Mouse (Mus musculus): Measurements from ENCODE around the gene Rps6kl1. TPM values are rescaled to one million over a fixed set of nuclear protein-coding genes. Genes with fewer than 3 reads are reported as not detected.
A peak's percentile ranks its signal among the peaks of the same experiment; 100 is the strongest.

Gene Rps6kl1
- polyA plus RNA-seq, 1 experiment = 1.2 TPM

- peak; percentile 3 for DNase-seq (ENCODE audit: low read depth, low spot score)
- WGBS = 57% methylated on average over 3 of the region's 3 CpGs
These were observed 37.7 kb downstream of the Rps6kl1 start for GRCm38 (mm10) chr12:85113337-85113736.

- DNase-seq (ENCODE audit: low read depth, low spot score) = no peak
These were observed 38.4 kb downstream of the Rps6kl1 start for GRCm38 (mm10) chr12:85112550-85113251.

GRCm38 (mm10) chr12:85110698-85111592 is 40.1 kb downstream of the Rps6kl1 start, which contains the start of the genes Prox2 and Dlst:
TSS of gene Prox2 (minus strand) at chr12:85110759.
TSS of gene Dlst (plus strand) at chr12:85110833.
- peak; percentile 32 for DNase-seq (ENCODE audit: low read depth, low spot score)
- under 1% methylated on average over 83 of the region's 83 CpGs for WGBS

More at GRCm38 (mm10) chr12:85112550-85113251, 38.4 kb downstream of the Rps6kl1 start:
- WGBS = 60% methylated on average over 7 of the region's 7 CpGs

- WGBS = 7% methylated on average over 18 of the region's 18 CpGs
- peak; percentile 21 for DNase-seq (ENCODE audit: low read depth, low spot score)
These were observed 40.9 kb downstream of the Rps6kl1 start for GRCm38 (mm10) chr12:85110011-85110697.

- 33% methylated on average over 4 of the region's 4 CpGs for WGBS
- peak; percentile 4 for DNase-seq (ENCODE audit: low read depth, low spot score)
These were observed 41.6 kb downstream of the Rps6kl1 start for GRCm38 (mm10) chr12:85109426-85109825.

- WGBS = 80% methylated on average over 3 of the region's 3 CpGs
- no peak for DNase-seq (ENCODE audit: low read depth, low spot score)
These were observed 42.4 kb downstream of the Rps6kl1 start for GRCm38 (mm10) chr12:85108643-85109042.

GRCm38 (mm10) chr12:85106292-85106691 is 44.8 kb downstream of the Rps6kl1 start:
- DNase-seq (ENCODE audit: low read depth, low spot score) = no peak
- 49% methylated on average over 8 of the region's 8 CpGs for WGBS

GRCm38 (mm10) chr12:85104789-85105188 is 46.3 kb downstream of the Rps6kl1 start:
- 78% methylated on average over 8 of the region's 8 CpGs for WGBS

GRCm38 (mm10) chr12:85103096-85103495 is 48.0 kb downstream of the Rps6kl1 start:
- no peak for DNase-seq (ENCODE audit: low read depth, low spot score)
- 38% methylated on average over 8 of the region's 8 CpGs for WGBS

More at GRCm38 (mm10) chr12:85104789-85105188, 46.3 kb downstream of the Rps6kl1 start:
- DNase-seq (ENCODE audit: low read depth, low spot score) = no peak

- DNase-seq (ENCODE audit: low read depth, low spot score) = no peak
- 86% methylated on average over 5 of the region's 5 CpGs for WGBS
These were observed 49.5 kb downstream of the Rps6kl1 start for GRCm38 (mm10) chr12:85101521-85102106.

- WGBS = 68% methylated on average over 14 of the region's 14 CpGs
These were observed 50.1 kb downstream of the Rps6kl1 start for GRCm38 (mm10) chr12:85101001-85101400.

GRCm38 (mm10) chr12:85095859-85096258 is 55.2 kb downstream of the Rps6kl1 start:
- DNase-seq (ENCODE audit: low read depth, low spot score) = no peak
- WGBS = 87% methylated on average over 7 of the region's 7 CpGs

More at GRCm38 (mm10) chr12:85101001-85101400, 50.1 kb downstream of the Rps6kl1 start:
- no peak for DNase-seq (ENCODE audit: low read depth, low spot score)

GRCm38 (mm10) chr12:85095146-85095545 is 55.9 kb downstream of the Rps6kl1 start:
- WGBS = 87% methylated on average over 11 of the region's 11 CpGs
- no peak for DNase-seq (ENCODE audit: low read depth, low spot score)

GRCm38 (mm10) chr12:85094706-85095105 is 56.4 kb downstream of the Rps6kl1 start:
- 66% methylated on average over 10 of the region's 10 CpGs for WGBS

GRCm38 (mm10) chr12:85094010-85094409 is 57.1 kb downstream of the Rps6kl1 start:
- WGBS = 6% methylated on average over 14 of the region's 14 CpGs
- DNase-seq (ENCODE audit: low read depth, low spot score) = peak; percentile 24

More at GRCm38 (mm10) chr12:85094706-85095105, 56.4 kb downstream of the Rps6kl1 start:
- no peak for DNase-seq (ENCODE audit: low read depth, low spot score)

- peak; percentile 36 for DNase-seq (ENCODE audit: low read depth, low spot score)
- 9% methylated on average over 3 of the region's 3 CpGs for WGBS
These were observed 58.9 kb downstream of the Rps6kl1 start for GRCm38 (mm10) chr12:85092214-85092613.

- DNase-seq (ENCODE audit: low read depth, low spot score) = no peak
These were observed 59.9 kb downstream of the Rps6kl1 start for GRCm38 (mm10) chr12:85091190-85091589.

GRCm38 (mm10) chr12:85087845-85088244 is 63.2 kb downstream of the Rps6kl1 start:
- no peak for DNase-seq (ENCODE audit: low read depth, low spot score)

More at GRCm38 (mm10) chr12:85091190-85091589, 59.9 kb downstream of the Rps6kl1 start:
- 86% methylated on average over 3 of the region's 3 CpGs for WGBS

More at GRCm38 (mm10) chr12:85087845-85088244, 63.2 kb downstream of the Rps6kl1 start:
- WGBS = 93% methylated on average over 12 of the region's 12 CpGs

All from large intestine, adult 2 months (tissue).